8 mouse cellular contexts compared by ENCODE assay signal in genomic region chr6:82773261-82774131, GRCm38 (mm10). TPM values are rescaled to one million over a fixed set of nuclear protein-coding genes. Genes with fewer than 3 reads are reported as not detected.
DNase-seq lines count a peak whose midpoint lies in the region; ATAC-seq lines count a peak whose summit lies in the region.

No protein-coding gene starts in this region.

- peak overlapping the region; percentile 83 for H3K4me2 ChIP-seq in heart, embryonic 13.5 days
- H3K4me2 ChIP-seq in limb, embryonic 12.5 days = peak overlapping the region; percentile 89
- peak overlapping the region; percentile 93 for H3K4me2 ChIP-seq in midbrain, embryonic 11.5 days
- peak overlapping the region; percentile 86 for H3K4me2 ChIP-seq in stomach, embryonic 15.5 days

- no peaks in the 10 kb centered on the region for H3K36me3 ChIP-seq in heart, embryonic 13.5 days
- no peaks in the 10 kb centered on the region for H3K36me3 ChIP-seq in limb, embryonic 12.5 days
- no peaks in the 10 kb centered on the region for H3K36me3 ChIP-seq in midbrain, embryonic 11.5 days (ENCODE audit: control insufficient read depth, insufficient read depth, low read length)
- H3K36me3 ChIP-seq in stomach, embryonic 15.5 days = no peaks in the 10 kb centered on the region

- H3K4me3 ChIP-seq in heart, embryonic 13.5 days = peak overlapping the region; percentile 64
- H3K4me3 ChIP-seq in limb, embryonic 12.5 days (replicated peaks) = peak overlapping the region; percentile 58
- peak overlapping the region; percentile 50 for H3K4me3 ChIP-seq in midbrain, embryonic 11.5 days (ENCODE audit: low read depth, low read length)
- H3K4me3 ChIP-seq in stomach, embryonic 15.5 days (replicated peaks) = peak overlapping the region; percentile 61

- ATAC-seq in heart, embryonic 13.5 days (ENCODE audit: extremely low read depth, insufficient number of reproducible peaks, low FRiP score, low TSS enrichment) = no peak
- ATAC-seq in limb, embryonic 12.5 days (ENCODE audit: insufficient number of reproducible peaks, insufficient read depth, low FRiP score, low TSS enrichment, low read depth) = peak; percentile 40
- ATAC-seq in midbrain, embryonic 11.5 days (ENCODE audit: low FRiP score) = peak; percentile 61
- peak; percentile 47 for ATAC-seq in stomach, embryonic 15.5 days (ENCODE audit: insufficient read depth, low FRiP score, low read depth)

- under 1% methylated on average over 68 of the region's 68 CpGs for WGBS in heart, embryonic 13.5 days
- under 1% methylated on average over 68 of the region's 68 CpGs for WGBS in limb, embryonic 12.5 days
- under 1% methylated on average over 64 of the region's 68 CpGs for WGBS in midbrain, embryonic 11.5 days
- under 1% methylated on average over 68 of the region's 68 CpGs for WGBS in stomach, embryonic 15.5 days

- peaks cover 38% of the 10 kb centered on the region for H3K4me1 ChIP-seq in heart, embryonic 13.5 days
- peaks cover 11% of the 10 kb centered on the region; the same call in 1 of the 2 replicates for H3K4me1 ChIP-seq in limb, embryonic 12.5 days (replicated peaks)
- peaks cover 9% of the 10 kb centered on the region; the same call in 1 of the 2 replicates for H3K4me1 ChIP-seq in midbrain, embryonic 11.5 days (ENCODE audit: control insufficient read depth, insufficient read depth, low read length)
- H3K4me1 ChIP-seq in stomach, embryonic 15.5 days = peaks cover 9% of the 10 kb centered on the region; the same call in 1 of the 2 replicates

- no peaks in the 10 kb centered on the region for H3K9me3 ChIP-seq in heart, embryonic 13.5 days
- no peaks in the 10 kb centered on the region for H3K9me3 ChIP-seq in limb, embryonic 12.5 days
- no peaks in the 10 kb centered on the region for H3K9me3 ChIP-seq in midbrain, embryonic 11.5 days (ENCODE audit: control insufficient read depth, low read length)
- no peaks in the 10 kb centered on the region for H3K9me3 ChIP-seq in stomach, embryonic 15.5 days

- peak overlapping the region; percentile 94 for H3K9ac ChIP-seq in heart, embryonic 13.5 days
- peak overlapping the region; percentile 66 for H3K9ac ChIP-seq in limb, embryonic 12.5 days (replicated peaks)
- H3K9ac ChIP-seq in midbrain, embryonic 11.5 days (ENCODE audit: low read length) = peak overlapping the region; percentile 53
- H3K9ac ChIP-seq in stomach, embryonic 15.5 days = peak overlapping the region; percentile 42

- peak overlapping the region; percentile 96 for H3K27ac ChIP-seq in heart, embryonic 13.5 days (replicated peaks)
- H3K27ac ChIP-seq in limb, embryonic 12.5 days = peak overlapping the region; percentile 70
- peak overlapping the region; percentile 44; the same call in 1 of the 2 replicates for H3K27ac ChIP-seq in midbrain, embryonic 11.5 days (ENCODE audit: low read depth, low read length)
- peak overlapping the region; percentile 87 for H3K27ac ChIP-seq in stomach, embryonic 15.5 days

- peak; percentile 11 to 42 for DNase-seq in spleen, adult 18-20 months
- DNase-seq in spleen, adult 12 weeks (ENCODE audit: low spot score) = no peak
- DNase-seq in embryo, embryonic 10 days (ENCODE audit: low spot score) = peak; percentile 77
- DNase-seq in midbrain, embryonic 11.5 days (ENCODE audit: low spot score, missing footprints) = peak; percentile 97
- no peak for DNase-seq in c-Kit-positive CD71-positive TER-119-positive erythroid progenitor cells, embryonic 14.5 days (ENCODE audit: low spot score)

- H3K27me3 ChIP-seq in heart, embryonic 13.5 days (replicated peaks) = 0 out of 2 replicates have a peak, but pooled peaks cover 7% of the 10 kb centered on the region
- H3K27me3 ChIP-seq in limb, embryonic 12.5 days = peaks cover 11% of the 10 kb centered on the region
- H3K27me3 ChIP-seq in midbrain, embryonic 11.5 days (ENCODE audit: control insufficient read depth, insufficient read depth, low read length) = peaks cover 5% of the 10 kb centered on the region; the same call in 1 of the 2 replicates
- no peaks in the 10 kb centered on the region for H3K27me3 ChIP-seq in stomach, embryonic 15.5 days (replicated peaks)

RNA-seq across cellular contexts. Expression of gene Hk2, which starts 0.8 kb away (rescaled TPM):
- 28.9 and 36.2 TPM in 2 replicates for polyA plus RNA-seq in heart, embryonic 13.5 days (2015; fragmentation: Nextera tagmentation; extraction: Ambion mirVana)
- polyA plus RNA-seq in limb, embryonic 12.5 days (2016; fragmentation: Nextera tagmentation; extraction: Ambion mirVana) = 19.2 and 20.1 TPM in 2 replicates
- 16.3 and 16.8 TPM in 2 replicates for polyA plus RNA-seq in midbrain, embryonic 11.5 days (2014; fragmentation: Nextera tagmentation; extraction: Ambion mirVana)
- 22.3 and 23.8 TPM in 2 replicates for polyA plus RNA-seq in stomach, embryonic 15.5 days (2015; fragmentation: Nextera tagmentation; extraction: Ambion mirVana)

Comparison
In these comparisons a context has a peak if more than half of its experiments do, and no peak if none do; other contexts are left out.
1. DNase-seq: peak in spleen, adult 18-20 months (2 of 2), embryo, embryonic 10 days (single experiment) and midbrain, embryonic 11.5 days (single experiment); none in spleen, adult 12 weeks (single experiment) and c-Kit-positive CD71-positive TER-119-positive erythroid progenitor cells, embryonic 14.5 days (single experiment).
2. H3K27ac ChIP-seq: peak in every context shown above with its lines; median percentile 96 in heart, embryonic 13.5 days; 87 in stomach, embryonic 15.5 days; 70 in limb, embryonic 12.5 days; 44 in midbrain, embryonic 11.5 days.
3. H3K9ac ChIP-seq: peak in every context shown above with its lines; median percentile 94 in heart, embryonic 13.5 days; 66 in limb, embryonic 12.5 days; 53 in midbrain, embryonic 11.5 days; 42 in stomach, embryonic 15.5 days.
4. Peak in every context shown above with its lines, with median percentiles within 50 percentile points of each other: H3K4me2 ChIP-seq and H3K4me3 ChIP-seq.